Mouse (Mus musculus) 3134 (cell line): ENCODE results near the gene Tnip3.

Experiments
- DNase-seq: peaks from one replicate; pipeline ENCODE4 v3.0.0-alpha.2; 2011; ENCODE audit warnings: low spot score; ENCODE audit not compliant: insufficient read length; ENCODE audit errors: extremely low read depth

Tnip3 gene

DNA sequence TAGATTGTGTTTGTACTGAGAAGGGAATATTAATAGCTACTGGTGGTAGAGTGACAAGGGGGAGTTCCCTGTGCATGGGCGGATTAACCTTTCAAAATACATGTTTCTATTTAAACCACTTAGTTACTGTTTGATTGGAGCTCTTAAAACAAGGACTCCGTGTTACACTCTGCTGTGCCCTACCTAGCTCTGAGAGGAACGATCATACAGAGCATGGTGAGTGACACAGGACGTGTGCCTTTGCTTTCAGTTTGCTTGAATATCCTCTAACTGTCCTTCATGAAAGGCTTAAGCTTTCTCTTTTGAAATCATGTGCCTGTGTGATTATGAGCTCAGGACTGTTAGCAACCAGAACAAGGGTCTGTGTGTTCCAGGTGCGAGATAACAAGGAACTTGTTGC lies at the start of gene Tnip3:
TSS of gene Tnip3 (plus strand) at position 122 of the 400 bp plus-strand sequence.
- no peak for DNase-seq

GRCm38 (mm10) chr6:65498786-65499185 lies 26.3 kb upstream of the Tnip3 start:
- DNase-seq = no peak

GRCm38 (mm10) chr6:65510051-65510669 lies 15.0 kb upstream of the Tnip3 start:
- DNase-seq = peak; percentile 7

- no peak for DNase-seq
Measured at GRCm38 (mm10) chr6:65513813-65514212, 11.3 kb upstream of the Tnip3 start.

GRCm38 (mm10) chr6:65516759-65517158 lies 8.4 kb upstream of the Tnip3 start:
- DNase-seq = no peak

DNA sequence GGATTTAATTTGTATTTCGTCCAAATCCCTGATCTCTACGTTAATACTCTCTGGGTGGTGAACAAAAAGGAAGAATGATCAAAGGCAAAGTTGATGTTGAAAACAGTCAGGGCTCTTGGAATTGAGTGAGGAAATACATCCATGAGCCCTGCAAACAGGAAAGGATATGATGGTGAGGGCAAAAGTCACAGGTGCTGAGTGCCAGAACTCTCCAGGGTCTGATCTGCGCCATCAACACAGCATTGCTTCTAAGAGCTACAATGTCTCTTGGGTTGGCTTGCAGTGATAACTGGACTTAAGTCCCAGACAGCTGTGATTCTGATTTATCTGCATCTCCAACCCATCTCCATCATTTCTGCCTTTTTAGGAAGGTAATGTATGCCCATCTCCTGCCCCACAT lies 4.3 kb upstream of the Tnip3 start:
- DNase-seq = no peak

DNA sequence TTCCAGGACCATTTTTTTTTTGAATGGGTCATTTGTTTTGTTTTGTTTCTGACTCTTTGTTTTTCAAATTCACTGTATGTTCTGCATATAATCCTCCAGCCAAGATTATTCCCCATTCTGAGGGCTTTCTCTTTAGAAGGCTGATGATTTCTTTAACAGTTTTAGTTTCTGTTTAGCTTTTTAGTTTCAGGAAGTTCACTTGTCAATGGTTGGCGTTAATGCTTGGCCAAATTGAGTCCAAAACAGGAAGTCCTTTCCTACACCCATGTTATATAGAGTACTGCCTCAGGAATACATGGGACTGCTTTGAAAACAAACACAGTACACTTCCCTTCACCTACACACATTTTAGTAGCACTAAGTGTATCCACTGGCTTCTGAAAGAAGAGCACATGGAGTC lies 2.8 kb downstream of the Tnip3 start:
- no peak for DNase-seq

DNA sequence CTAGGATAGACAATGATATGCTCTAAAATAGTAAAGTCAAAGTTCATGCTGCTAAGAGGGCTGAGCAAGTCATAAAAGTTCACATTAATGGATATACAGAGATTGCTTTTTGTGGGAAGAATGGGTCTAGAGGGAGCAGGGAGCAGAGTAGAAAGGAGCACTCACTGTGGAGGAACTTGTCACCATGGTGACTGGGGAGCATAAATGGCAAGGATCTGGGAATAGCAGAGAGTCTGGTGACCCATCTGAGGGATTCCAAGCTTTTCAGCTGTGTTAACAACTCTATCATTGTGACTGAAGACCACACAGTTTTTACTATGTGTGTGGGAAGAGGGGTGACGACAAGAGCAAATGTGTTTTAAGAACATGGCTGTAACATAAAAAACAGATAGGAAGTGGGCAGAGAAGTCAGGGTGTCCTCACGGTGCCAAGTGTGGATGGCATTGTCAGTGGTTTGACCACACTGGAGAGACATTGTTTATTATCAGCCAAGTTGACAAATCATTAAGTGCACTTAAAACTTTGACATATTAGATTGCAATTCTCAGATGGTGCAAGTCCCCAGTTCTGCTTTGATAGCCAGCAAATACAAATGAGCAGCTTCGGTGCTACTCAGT lies 6.2 kb downstream of the Tnip3 start:
- DNase-seq = no peak

DNA sequence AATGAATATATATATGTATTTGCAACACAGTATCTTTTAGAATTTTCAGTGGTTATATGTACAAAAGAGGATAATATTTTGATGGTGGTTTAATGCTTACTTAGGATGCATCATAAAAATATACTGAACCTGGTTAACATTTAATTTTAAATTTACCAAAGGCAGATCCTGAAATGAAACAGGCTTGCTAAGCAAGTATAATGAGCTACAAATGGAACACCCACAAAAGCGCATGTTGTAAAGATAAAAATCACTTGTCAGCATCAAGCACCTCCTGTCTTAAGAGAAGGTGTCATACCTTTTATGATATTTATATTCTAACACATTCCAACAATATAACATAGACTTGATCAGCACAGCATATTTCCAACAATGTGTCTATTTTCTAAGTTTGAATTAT lies 8.6 kb downstream of the Tnip3 start:
- no peak for DNase-seq

GRCm38 (mm10) chr6:65537327-65537884 lies 12.3 kb downstream of the Tnip3 start:
- DNase-seq = no peak

DNA sequence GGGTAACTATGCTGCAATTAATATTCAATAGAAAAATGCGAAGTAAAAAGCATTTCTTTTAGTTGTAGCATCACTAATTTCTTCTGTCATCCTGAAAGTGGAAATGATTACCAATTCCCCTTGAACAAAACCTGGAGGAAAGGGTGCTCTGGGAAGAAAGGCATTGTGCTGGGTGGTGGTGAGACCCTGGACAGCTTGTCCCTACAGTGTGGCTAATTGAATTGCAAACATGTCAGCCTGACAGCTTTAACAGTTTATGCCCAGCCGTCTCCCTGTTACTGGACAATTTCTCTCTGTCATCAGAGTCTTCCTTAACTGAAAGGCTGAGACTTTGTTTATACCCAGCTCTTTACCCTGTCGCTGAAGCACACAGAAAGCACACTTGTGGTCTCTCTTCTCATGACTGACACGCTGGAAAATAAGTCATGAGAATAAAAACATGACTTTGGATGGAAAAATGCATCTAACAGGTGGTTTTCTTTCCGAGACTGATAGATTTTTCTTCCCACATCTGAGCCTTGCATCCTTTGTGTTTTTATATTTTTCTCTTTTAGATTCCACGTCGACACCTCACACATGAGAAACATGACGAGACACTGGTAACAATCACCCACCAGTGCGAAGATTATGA lies 13.0 kb downstream of the Tnip3 start:
- DNase-seq = no peak

DNA sequence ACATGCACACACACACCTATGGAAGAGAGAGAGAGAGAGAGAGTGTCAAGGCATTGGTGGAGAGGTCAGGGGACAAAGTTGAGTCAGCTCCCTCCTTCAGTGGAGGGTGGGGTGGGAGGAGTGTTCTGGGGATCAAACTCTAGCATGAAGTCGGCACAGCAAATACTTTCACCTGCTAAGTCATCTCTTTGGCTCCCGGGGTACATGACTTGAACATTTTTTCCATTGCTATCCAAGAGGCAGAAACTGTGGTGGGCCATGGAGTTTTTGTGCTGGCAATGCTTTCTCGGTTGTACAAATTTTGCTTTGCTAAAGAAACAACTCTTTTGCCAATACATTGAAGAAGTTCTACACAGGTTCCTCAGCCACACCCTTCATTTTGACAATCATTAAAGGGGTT lies 13.8 kb downstream of the Tnip3 start:
- no peak for DNase-seq

DNA sequence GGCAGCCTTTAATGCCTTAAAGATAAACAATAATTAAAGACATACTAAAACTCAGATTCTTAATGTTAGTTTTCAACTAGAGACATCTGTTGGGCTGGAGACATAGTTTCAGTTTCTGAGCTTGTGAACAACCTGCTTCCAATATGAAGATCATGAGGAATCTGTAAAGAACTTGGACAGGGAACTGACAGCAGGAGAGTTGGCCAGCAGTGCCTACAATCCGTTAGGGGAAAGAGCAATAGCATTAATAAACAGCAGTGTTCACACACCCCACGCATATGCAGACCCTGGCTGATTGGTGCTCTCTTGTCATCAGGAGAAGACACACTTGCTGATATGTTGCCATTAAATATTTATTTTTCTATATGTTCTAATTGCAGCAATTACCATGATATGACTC lies 15.0 kb downstream of the Tnip3 start:
- no peak for DNase-seq

- no peak for DNase-seq
Measured at GRCm38 (mm10) chr6:65541094-65541493, 16.0 kb downstream of the Tnip3 start.

DNA sequence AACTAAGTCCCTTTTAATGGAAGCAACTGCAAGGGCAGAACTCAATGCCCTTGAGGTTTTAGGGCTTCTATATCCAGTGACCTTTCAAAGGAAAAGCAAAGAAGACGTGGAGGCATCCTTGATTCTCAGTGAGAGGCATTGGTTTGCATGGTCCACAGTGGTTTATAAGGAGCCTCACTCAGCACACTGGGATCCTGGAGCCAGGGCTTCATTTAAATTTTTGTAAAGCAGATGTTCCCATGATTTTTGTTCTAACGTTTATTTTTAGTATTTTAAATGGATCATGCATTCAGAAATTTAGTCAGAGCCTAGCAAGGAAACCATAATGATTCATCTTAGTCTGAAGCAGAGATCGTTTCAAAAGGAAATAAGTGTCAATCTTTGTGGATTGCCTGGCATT lies 17.3 kb downstream of the Tnip3 start:
- DNase-seq = no peak

DNA sequence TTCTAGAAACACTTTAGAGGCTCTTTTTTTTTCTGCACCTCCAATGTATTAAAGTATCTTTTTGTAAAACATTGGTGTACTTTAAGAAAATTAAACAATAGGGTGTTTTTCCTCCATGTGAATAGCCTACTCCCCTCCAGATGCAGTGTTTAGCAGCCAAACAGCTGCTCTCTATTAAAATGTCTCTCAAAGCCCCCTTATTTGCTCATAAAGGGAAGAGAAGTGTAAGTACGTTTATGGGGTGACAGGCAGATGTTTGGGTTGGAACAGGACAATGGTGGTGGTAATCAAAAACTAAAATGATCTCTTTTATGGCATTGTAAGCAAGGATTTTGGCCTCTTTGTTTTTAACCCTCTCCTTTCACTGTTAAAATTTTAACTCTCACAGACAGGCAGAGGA lies 17.8 kb downstream of the Tnip3 start:
- no peak for DNase-seq

DNA sequence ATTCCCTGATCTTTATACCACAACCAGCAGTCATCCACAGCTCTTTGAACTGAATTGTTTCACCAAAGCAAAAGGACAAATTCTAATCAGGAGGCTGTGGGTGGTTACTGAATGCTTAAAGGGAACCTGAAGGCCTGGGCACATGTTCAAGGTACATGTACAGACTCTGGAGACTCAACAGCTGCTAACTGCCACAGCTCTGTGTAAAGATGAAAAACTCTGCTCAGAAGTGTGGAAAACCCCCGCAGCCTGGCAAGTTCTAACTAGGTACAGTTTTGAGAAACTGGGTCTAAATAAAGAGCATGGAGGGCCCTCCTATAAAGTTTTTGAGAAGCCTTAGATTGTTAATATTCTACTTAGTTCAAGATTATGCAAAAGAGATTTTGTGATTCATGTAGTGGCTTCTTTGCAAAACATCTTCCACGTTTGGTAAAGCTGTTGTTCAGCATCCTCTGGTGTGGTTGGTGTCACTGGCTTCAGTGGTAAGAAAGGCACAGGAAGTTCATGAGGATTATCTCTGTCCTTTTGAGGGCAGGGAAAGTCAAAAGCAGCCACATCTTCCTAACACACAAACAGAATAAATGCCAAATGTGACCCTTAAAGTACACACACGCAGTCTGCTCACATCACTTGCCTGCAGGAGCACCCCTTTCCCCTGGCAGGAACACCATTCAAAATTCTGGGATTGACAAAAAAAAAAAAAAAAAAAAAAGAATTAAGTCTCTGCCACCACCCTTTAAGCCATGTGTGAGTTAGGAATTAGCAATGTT lies 39.0 kb downstream of the Tnip3 start:
- DNase-seq = no peak

DNA sequence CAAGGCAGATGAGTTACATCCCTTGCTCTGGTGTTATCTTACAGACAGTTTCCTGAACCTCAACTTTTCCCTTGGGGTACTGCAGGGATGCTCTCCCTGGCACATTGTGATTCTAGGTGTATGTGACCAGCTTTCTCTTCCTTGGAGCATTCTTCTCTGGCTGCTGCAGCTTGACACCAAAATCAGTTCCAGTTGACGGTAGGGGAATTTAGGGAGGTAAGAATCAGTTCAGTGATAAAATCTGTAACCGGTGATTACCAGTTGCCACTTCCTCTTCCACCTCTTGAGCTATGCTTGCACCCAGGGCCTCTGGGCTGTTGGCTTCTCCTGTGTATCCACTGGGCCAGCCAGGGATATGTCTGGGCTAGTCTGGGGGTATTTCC lies 39.5 kb downstream of the Tnip3 start:
- DNase-seq = no peak

DNA sequence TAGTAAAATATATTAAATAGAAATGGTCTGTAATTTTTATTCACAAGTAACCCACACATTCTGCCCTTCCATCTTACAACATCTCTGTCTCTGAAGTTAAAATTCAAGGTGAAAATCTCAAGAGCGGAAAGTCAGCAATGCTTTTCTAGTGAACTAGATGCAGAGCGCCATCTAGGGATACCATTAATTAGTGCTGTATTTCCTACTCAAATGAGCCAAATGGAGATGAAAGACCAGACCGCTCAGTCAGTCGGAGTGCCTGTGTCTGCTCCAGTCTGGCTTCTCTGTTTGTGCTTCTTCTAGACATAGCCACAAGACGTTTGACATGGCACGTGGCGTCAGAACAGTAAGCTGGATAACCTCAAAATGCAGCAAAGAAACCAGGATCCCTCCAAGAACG lies 44.6 kb downstream of the Tnip3 start:
- no peak for DNase-seq

DNA sequence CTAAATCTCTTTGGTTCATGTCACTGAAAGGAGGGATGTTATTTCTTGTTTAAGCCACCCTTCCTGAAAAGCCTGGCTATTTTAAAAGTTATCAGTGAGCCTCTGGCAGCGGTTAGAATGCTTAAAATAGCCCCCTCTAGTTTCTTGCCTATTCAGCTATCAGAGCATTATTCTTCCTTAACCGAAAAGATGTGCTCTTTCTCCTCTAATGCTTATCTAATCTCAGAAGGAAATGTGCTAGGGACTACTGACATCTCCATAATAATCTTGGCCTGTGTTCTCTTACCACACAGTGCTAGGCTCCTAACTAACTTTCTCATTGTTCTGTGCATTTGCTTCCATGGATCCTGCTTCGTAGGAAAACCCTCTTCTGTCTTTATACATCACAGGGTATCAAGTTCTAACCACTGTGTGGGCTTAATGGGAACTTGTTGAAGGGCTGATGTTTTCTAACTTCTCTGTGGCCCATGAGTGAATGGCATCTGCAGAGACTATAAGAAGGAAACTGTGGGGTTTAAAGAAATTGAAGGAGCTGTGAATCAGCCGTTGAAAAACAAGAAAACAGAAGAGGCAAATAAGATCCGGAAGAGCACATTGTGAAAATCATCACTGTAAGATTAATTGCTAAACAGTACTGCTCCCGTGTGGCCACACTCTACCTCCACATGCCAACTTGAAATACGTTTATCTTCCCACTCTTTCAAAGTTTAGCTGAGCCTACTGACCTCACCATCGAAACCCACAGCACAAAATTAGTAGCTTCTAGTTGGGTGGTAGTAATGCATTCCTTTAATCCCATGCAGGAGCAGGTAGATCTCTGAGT lies 53.2 kb downstream of the Tnip3 start:
- no peak for DNase-seq
